Mouse (Mus musculus) embryonic facial prominence, embryonic 15.5 days (tissue): ENCODE data around the gene Arl16. TPM values are rescaled to one million over a fixed set of nuclear protein-coding genes. Genes with fewer than 3 reads are reported as not detected.

Source experiments
- ATAC-seq: fragments of 200-750 bp; cut with Nextera tagmentation; 2 replicates; pipeline ENCODE4 v1.8.0; 2017; ENCODE audit warnings: low read depth, moderate TSS enrichment; ENCODE audit not compliant: insufficient number of reproducible peaks, low FRiP score, low TSS enrichment
- H3K27ac ChIP-seq: fragments of 300-500 bp; sonication (generic); replicated peaks from 2 replicates; pipeline ENCODE4 v1.5.1; 2015; ENCODE audit warnings: mild to moderate bottlenecking, inconsistent platforms
- H3K27me3 ChIP-seq: fragments of 300-500 bp; sonication (generic); 2 replicates; pipeline ENCODE4 v1.6.1; 2015; ENCODE audit warnings: inconsistent platforms
- H3K36me3 ChIP-seq: fragments of 300-500 bp; sonication (generic); 2 replicates; pipeline ENCODE4 v1.6.1; 2015; ENCODE audit warnings: mild to moderate bottlenecking, inconsistent platforms
- H3K4me1 ChIP-seq: fragments of 300-500 bp; sonication (generic); 2 replicates; pipeline ENCODE4 v1.6.1; 2015; ENCODE audit warnings: inconsistent platforms
- H3K4me2 ChIP-seq: fragments of 300-500 bp; sonication (generic); replicated peaks from 2 replicates; pipeline ENCODE4 v1.6.1; 2015; ENCODE audit warnings: mild to moderate bottlenecking, inconsistent platforms
- H3K4me3 ChIP-seq: fragments of 300-500 bp; sonication (generic); replicated peaks from 2 replicates; pipeline ENCODE4 v1.5.1; 2015; ENCODE audit warnings: mild to moderate bottlenecking, inconsistent platforms
- H3K9ac ChIP-seq: fragments of 300-500 bp; sonication (generic); 2 replicates; pipeline ENCODE4 v1.6.1; 2015; ENCODE audit warnings: inconsistent platforms
- H3K9me3 ChIP-seq: fragments of 300-500 bp; sonication (generic); replicated peaks from 2 replicates; pipeline ENCODE4 v1.6.1; 2016; ENCODE audit warnings: inconsistent platforms
- WGBS: fragments of 180-500 bp; shearing (Covaris S2); methylation state at CpG from one replicate; pipeline ENCODE4 v1.1.7; 2015; 5-methylcytosine and 5-hydroxymethylcytosine counted together
- polyA plus RNA-seq: library from polyadenylated mRNA; unstranded; fragments of >200 nt; fragmentation: Nextera tagmentation; extraction: Ambion mirVana; gene quantifications from 2 replicates; pipeline ENCODE4 v1.2.1, GENCODE M21; 2015

Gene Arl16
- polyA plus RNA-seq, 1 experiment from 2014 or later, result 57.1 TPM

DNA sequence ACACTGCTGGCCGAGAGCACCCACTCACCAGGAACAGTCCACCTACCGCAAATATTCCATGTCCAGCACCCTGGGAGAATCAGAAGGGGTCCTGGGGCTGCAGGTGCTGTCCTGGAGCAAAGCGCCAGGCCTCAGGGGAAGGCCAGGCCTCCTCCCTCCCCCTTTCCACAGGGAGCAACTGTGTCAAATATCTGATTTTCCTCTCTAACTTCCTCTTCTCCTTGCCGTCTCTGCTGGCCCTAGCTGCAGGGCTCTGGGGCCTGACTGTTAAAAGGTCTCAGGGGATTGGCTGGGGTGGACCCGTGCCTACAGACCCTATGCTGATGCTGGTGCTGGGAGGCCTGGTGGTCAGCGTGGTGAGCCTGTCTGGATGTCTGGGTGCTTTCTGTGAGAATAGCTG lies 23.3 kb downstream of the Arl16 start:
- H3K27me3 ChIP-seq, result no peaks in the 10 kb centered on the region
- H3K27ac ChIP-seq, result no peak overlapping the region
- H3K4me1 ChIP-seq, result no peaks in the 10 kb centered on the region
- no peak overlapping the region for H3K9ac ChIP-seq
- H3K4me2 ChIP-seq, result no peak overlapping the region
- H3K36me3 ChIP-seq, result no peaks in the 10 kb centered on the region
- WGBS, result 61% methylated on average over 6 of the region's 6 CpGs
- no peaks in the 10 kb centered on the region for H3K9me3 ChIP-seq
- H3K4me3 ChIP-seq, result no peak overlapping the region
- ATAC-seq, result no peak

- Histone ChIP-seq H3K27ac (no peak overlapping the region), H3K36me3 (no peaks in the 10 kb centered on the region), H3K9me3 (no peaks in the 10 kb centered on the region), H3K4me3 (no peak overlapping the region), H3K27me3 (no peaks in the 10 kb centered on the region), H3K9ac (no peak overlapping the region), H3K4me2 (no peak overlapping the region), H3K4me1 (no peaks in the 10 kb centered on the region)
- no peak for ATAC-seq
- 82% methylated on average over 3 of the region's 3 CpGs for WGBS
Observed at GRCm38 (mm10) chr11:120442765-120443280, 24.6 kb downstream of the Arl16 start.

DNA sequence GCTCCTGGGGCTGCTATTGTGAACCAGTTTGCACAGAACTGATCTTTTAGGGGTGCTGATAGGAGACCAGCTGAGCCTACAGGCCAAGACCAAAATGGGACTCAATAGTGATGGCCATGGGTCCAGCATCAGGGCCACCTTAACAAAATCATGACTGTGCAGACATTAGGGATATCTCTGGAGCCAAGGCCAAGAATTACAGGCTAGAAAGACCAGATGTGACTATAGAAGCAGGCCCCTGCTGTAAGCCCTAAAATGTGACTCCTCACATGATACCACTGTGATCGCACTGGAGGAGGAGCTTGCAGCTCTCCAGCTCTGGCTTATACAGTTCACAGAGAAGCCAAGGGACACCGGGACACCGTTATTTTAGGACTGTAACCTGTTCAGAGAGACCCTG lies 25.1 kb downstream of the Arl16 start, which contains the start of gene Tspan10:
TSS of gene Tspan10 (plus strand) at position 301 of the 400 bp plus-strand sequence.
- Histone ChIP-seq H3K4me1 (no peaks in the 10 kb centered on the region), H3K27me3 (no peaks in the 10 kb centered on the region), H3K9me3 (no peaks in the 10 kb centered on the region), H3K9ac (no peak within 1 kb of the TSS), H3K4me2 (no peak within 1 kb of the TSS), H3K4me3 (no peak within 1 kb of the TSS), H3K27ac (no peak within 1 kb of the TSS), H3K36me3 (no peaks in the 10 kb centered on the region)
- no peak for ATAC-seq
- WGBS, result 86% methylated on average over 3 of the region's 3 CpGs

DNA sequence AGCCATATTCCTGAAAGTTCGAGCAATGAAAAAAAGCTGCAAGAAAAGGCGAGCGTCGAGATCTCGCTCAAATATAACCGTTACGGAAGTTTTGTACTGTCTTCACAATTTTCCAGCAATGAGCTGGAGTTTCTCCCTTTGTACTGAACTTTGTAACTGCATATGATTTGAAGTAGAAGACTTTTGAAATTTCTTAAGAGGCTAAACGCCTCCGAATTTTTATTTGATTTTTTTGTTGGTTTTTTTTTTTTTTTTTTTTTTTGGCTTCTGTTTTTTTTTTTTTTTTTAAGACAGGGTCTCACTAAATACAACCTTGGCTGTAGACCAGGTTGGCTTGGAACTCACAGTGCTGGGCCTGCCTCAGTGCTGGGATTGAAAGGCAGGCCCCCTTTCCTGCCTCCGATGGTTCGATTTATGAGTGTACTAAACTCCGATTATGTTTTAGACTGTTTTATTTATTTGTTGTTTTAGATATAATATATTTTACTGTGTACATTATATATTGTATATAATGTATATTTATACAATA lies 29.5 kb downstream of the Arl16 start:
- no peaks in the 10 kb centered on the region for H3K27me3 ChIP-seq
- H3K36me3 ChIP-seq, result peaks cover 21% of the 10 kb centered on the region
- peak overlapping the region; percentile 54 for H3K4me2 ChIP-seq
- H3K27ac ChIP-seq, result peak overlapping the region; percentile 77; the same call in 1 of the 2 replicates
- H3K9ac ChIP-seq, result peak overlapping the region; percentile 86; the same call in 1 of the 2 replicates
- H3K9me3 ChIP-seq, result no peaks in the 10 kb centered on the region
- 25% methylated on average over 12 of the region's 12 CpGs for WGBS
- no peak for ATAC-seq
- H3K4me3 ChIP-seq, result peak overlapping the region; percentile 85
- peaks cover 11% of the 10 kb centered on the region for H3K4me1 ChIP-seq

DNA sequence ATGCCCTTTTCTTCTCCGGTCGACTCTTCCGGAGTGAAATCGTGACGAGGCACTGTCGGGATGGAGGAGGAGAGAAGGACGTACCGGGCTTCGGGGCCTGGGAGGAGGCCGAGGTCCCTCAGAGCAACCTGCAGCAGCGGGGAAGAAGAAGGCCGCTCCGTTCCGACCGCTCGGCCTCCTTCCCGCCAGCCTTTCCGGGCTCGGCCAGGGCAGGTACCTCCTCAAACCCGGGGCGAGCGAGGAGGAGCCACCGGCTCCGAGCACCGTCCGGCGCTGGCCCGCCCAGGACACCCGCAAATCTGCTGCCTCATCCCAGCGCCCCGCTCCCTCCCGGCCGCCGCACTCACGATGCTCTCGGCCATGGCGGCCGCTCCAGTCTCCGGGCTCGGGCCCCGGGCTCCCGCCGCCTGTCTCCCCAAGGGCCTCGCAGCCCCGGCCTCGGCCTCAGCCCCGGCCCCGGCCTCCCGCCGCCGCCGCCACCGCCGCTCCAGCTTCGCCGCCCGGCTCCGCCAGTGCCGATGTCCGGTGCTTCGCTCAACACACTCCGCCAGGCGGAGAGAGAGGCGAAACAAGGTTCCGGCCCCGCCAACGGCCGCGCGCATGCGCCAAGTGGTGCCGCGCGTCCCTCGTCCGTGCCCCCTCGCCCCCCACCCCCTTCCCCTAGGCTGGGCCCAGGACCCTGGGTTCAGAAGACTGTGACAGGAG lies 30.1 kb downstream of the Arl16 start, which contains the start of gene Nploc4:
TSS of gene Nploc4 (minus strand) at position 557 of the 705 bp plus-strand sequence.
- H3K9ac ChIP-seq, result peak within 1 kb of the TSS; percentile 86
- peak within 1 kb of the TSS; percentile 77 for H3K27ac ChIP-seq
- H3K4me2 ChIP-seq, result peak within 1 kb of the TSS; percentile 54
- peak within 1 kb of the TSS; percentile 85 for H3K4me3 ChIP-seq
- peaks cover 11% of the 10 kb centered on the region for H3K4me1 ChIP-seq
- H3K9me3 ChIP-seq, result no peaks in the 10 kb centered on the region
- under 1% methylated on average over 74 of the region's 77 CpGs for WGBS
- ATAC-seq, result peak; percentile 88
- H3K36me3 ChIP-seq, result peaks cover 27% of the 10 kb centered on the region
- no peaks in the 10 kb centered on the region for H3K27me3 ChIP-seq

GRCm38 (mm10) chr11:120426727-120427126 lies 40.7 kb downstream of the Arl16 start:
- no peak overlapping the region for H3K4me3 ChIP-seq
- 87% methylated on average over 3 of the region's 3 CpGs for WGBS
- no peak overlapping the region for H3K9ac ChIP-seq

DNA sequence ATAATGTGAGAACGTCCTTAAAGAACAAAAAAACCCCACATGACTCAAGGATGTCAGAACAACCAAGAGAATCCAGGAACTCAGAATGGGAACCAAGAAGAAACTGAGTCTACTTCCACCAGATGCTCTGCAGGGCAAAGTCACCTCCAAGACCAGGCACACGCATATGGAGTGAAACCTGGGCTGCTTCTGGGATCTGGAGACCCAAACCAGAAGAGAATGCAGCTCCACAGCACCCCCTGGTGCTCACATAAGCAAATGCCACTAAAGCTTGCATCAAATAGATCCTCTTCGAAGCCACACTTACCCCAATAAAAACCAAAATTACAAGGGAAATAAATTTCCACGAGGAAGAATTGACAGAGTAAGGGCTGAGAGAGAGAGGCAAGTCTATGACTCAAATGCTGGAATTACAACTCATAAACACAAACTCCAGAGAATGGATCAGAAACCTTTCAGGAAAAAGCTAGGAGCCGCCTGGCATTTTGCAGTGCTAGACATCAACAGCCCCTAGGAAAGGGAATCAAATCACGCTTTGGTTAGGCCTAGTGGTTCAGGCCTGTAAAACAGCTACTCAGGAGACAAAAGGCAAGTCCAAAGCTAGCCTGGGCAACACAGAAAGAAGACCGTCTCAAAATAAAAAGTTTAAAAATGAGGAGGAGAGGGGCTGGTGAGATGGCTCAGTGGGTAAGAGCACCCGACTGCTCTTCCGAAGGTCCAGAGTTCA lies 43.7 kb downstream of the Arl16 start:
- Histone ChIP-seq H3K9ac (no peak overlapping the region), H3K9me3 (no peaks in the 10 kb centered on the region), H3K4me3 (no peak overlapping the region), H3K36me3 (peaks cover 78% of the 10 kb centered on the region), H3K4me2 (no peak overlapping the region), H3K27ac (no peak overlapping the region), H3K27me3 (no peaks in the 10 kb centered on the region), H3K4me1 (no peaks in the 10 kb centered on the region)
- 64% methylated on average over 9 of the region's 9 CpGs for WGBS
- ATAC-seq, result no peak

More at GRCm38 (mm10) chr11:120426727-120427126, 40.7 kb downstream of the Arl16 start:
- Histone ChIP-seq H3K4me1 (no peaks in the 10 kb centered on the region), H3K27ac (no peak overlapping the region), H3K9me3 (no peaks in the 10 kb centered on the region), H3K4me2 (no peak overlapping the region), H3K36me3 (peaks cover 79% of the 10 kb centered on the region), H3K27me3 (no peaks in the 10 kb centered on the region)
- no peak for ATAC-seq

- Histone ChIP-seq H3K4me1 (no peaks in the 10 kb centered on the region), H3K36me3 (peaks cover 78% of the 10 kb centered on the region), H3K4me2 (no peak overlapping the region), H3K4me3 (no peak overlapping the region), H3K9me3 (no peaks in the 10 kb centered on the region), H3K27ac (no peak overlapping the region), H3K9ac (no peak overlapping the region), H3K27me3 (no peaks in the 10 kb centered on the region)
- ATAC-seq, result no peak
- WGBS, result 85% methylated on average over 13 of the region's 13 CpGs
Observed at GRCm38 (mm10) chr11:120422651-120423568, 44.5 kb downstream of the Arl16 start.

DNA sequence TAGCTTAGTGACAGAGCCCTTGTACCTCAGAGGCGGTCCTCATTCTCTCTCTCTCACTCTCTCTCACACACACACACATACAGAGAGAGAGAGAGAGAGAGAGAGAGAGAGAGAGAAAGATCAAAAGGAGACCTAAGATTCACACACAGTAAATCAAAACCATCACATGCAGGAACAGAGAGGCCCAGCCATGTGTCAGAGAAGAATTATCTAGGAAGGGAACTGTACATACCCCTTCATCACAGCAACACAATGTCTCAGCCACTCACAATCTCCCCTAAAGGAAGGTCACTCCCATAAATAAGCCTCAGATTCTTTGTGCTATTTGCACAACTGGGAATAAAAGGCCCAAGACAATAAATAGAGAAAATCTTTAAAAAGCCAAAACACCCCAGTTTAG lies 48.8 kb downstream of the Arl16 start:
- no peak overlapping the region for H3K9ac ChIP-seq
- H3K4me1 ChIP-seq, result no peaks in the 10 kb centered on the region
- H3K9me3 ChIP-seq, result no peaks in the 10 kb centered on the region
- H3K4me3 ChIP-seq, result no peak overlapping the region
- H3K4me2 ChIP-seq, result no peak overlapping the region
- no peak for ATAC-seq
- WGBS, result 89% methylated on average over 1 of the region's 1 CpGs
- H3K36me3 ChIP-seq, result peaks cover 78% of the 10 kb centered on the region
- no peak overlapping the region for H3K27ac ChIP-seq
- H3K27me3 ChIP-seq, result no peaks in the 10 kb centered on the region

DNA sequence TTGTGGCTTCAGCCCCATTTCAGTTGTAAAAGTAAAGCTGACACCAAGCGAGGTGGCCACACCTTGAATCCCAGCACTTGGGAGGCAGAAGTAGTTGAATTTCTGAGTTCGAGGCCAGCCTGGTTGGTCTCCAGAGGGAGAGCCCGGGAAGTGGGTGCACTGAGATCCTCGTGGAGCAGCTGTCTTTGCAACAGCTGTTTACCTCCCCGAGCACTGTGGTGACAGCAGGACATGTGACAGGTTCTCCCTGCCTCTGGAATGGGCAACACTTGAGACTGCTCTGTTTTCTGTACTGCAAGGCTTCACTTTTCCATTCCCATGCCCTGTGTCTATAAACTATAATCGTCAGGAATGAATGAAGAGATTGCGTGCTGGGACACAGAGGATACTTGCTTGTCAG lies 49.6 kb downstream of the Arl16 start:
- WGBS, result 89% methylated on average over 7 of the region's 7 CpGs
- Histone ChIP-seq H3K4me1 (no peaks in the 10 kb centered on the region), H3K9me3 (no peaks in the 10 kb centered on the region), H3K27me3 (no peaks in the 10 kb centered on the region), H3K36me3 (peaks cover 78% of the 10 kb centered on the region), H3K27ac (no peak overlapping the region), H3K4me3 (no peak overlapping the region), H3K4me2 (no peak overlapping the region), H3K9ac (no peak overlapping the region)
- no peak for ATAC-seq
